30 mouse cellular contexts compared by ENCODE assay signal in the genomic region with DNA sequence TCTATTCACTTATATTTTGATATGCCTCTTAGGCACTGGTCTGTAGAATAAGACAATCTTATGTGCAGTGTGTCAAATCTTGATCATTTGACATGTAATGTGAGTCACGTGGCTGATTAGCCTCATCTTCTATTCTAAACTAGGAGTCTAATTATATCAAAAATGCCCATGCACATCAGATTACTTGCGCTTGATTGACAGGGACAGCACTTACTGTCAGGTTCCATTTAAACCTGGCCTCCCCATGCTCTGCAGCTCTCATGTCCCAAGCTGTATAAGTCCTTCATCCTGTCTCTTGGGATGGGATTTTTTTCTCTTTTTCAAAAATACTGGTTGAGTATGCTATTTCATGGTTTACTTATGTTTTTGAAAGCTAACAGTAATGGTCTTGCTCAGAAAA.
DNase-seq lines count a peak whose midpoint lies in the region; ATAC-seq and TF ChIP-seq lines count a peak whose summit lies in the region.
"Had no signal": no experiment of that assay in that cellular context is flagged by ENCODE, and none has a peak within 500 bp of the region (broad histone marks: within the 10 kb centered on the region; RNA-seq: fewer than 3 reads in every experiment).

No protein-coding gene starts in this region.

- H3K4me2 ChIP-seq in forebrain, embryonic 14.5 days (ENCODE audit: low read length), result no peak overlapping the region
- no peak overlapping the region for H3K4me2 ChIP-seq in forebrain, embryonic 12.5 days
- no peak overlapping the region for H3K4me2 ChIP-seq in midbrain, embryonic 13.5 days (replicated peaks)
- no peak overlapping the region for H3K4me2 ChIP-seq in midbrain, embryonic 11.5 days
- H3K4me2 ChIP-seq: embryonic facial prominence, embryonic 13.5 days; heart, embryonic 11.5 days; hindbrain, embryonic 13.5 days; intestine, embryonic 15.5 days had no signal

- peaks cover 11% of the 10 kb centered on the region for H3K4me1 ChIP-seq in forebrain, embryonic 14.5 days (ENCODE audit: control insufficient read depth, insufficient read depth, low read length)
- peaks cover 10% of the 10 kb centered on the region; the same call in 1 of the 2 replicates for H3K4me1 ChIP-seq in forebrain, embryonic 12.5 days
- peaks cover 10% of the 10 kb centered on the region for H3K4me1 ChIP-seq in midbrain, embryonic 13.5 days (replicated peaks)
- no peaks in the 10 kb centered on the region for H3K4me1 ChIP-seq in midbrain, embryonic 11.5 days (ENCODE audit: control insufficient read depth, insufficient read depth, low read length)
- H3K4me1 ChIP-seq: embryonic facial prominence, embryonic 10.5 days; embryonic facial prominence, embryonic 13.5 days; hindbrain, embryonic 10.5 days; intestine, embryonic 15.5 days had no signal

- no peak for TF ChIP-seq CTCF in brain, embryonic 14.5 days (IDR thresholded peaks at IDR 0.05; ENCODE audit: borderline replicate concordance, extremely low read depth, insufficient read depth, insufficient read length)

- peak; percentile 32 for DNase-seq in forebrain, embryonic 14.5 days (ENCODE audit: low spot score)
- no peak for DNase-seq in midbrain, embryonic 11.5 days (ENCODE audit: low spot score, missing footprints)
- DNase-seq in brain, embryonic 14.5 days (ENCODE audit: low read depth), result peak; percentile 64
- peak; percentile 44 for DNase-seq in retina, embryonic 14.5 days (ENCODE audit: low spot score)
- DNase-seq in T-cell, adult 2 months (ENCODE audit: low spot score), result no peak
- DNase-seq: adrenal gland, adult 2 months; adrenal gland, postnatal 14 days; B cell, adult 2 months; cerebellum, adult 11-12 months; cerebellum, adult 8-10 months; cerebellum, postnatal 10 days; cerebellum, postnatal 36 days; embryo, embryonic 11 days; gastrocnemius, adult 2 months; gastrocnemius, postnatal 14 days; heart, adult 11 months; heart, postnatal 36 days had no signal

- peak overlapping the region; percentile 35; the same call in 1 of the 2 replicates for H3K27ac ChIP-seq in forebrain, embryonic 14.5 days (ENCODE audit: low read depth, low read length)
- H3K27ac ChIP-seq in forebrain, embryonic 12.5 days, result no peak overlapping the region
- H3K27ac ChIP-seq in midbrain, embryonic 13.5 days, result no peak overlapping the region; the same call in 1 of the 2 replicates
- H3K27ac ChIP-seq in midbrain, embryonic 11.5 days (ENCODE audit: low read depth, low read length), result no peak overlapping the region
- H3K27ac ChIP-seq: embryonic facial prominence, embryonic 10.5 days; embryonic facial prominence, embryonic 13.5 days; gastrocnemius, adult 2 months; hindbrain, embryonic 10.5 days; hindbrain, embryonic 13.5 days; intestine, embryonic 15.5 days had no signal

- no peak for TF ChIP-seq POLR2A in brain, embryonic 14.5 days (IDR thresholded peaks at IDR 0.05; ENCODE audit: borderline replicate concordance, extremely low read depth, insufficient read depth, insufficient read length, poor library complexity, severe bottlenecking)

- WGBS in forebrain, embryonic 14.5 days, result 61% methylated on average over 2 of the region's 2 CpGs
- 66% methylated on average over 2 of the region's 2 CpGs for WGBS in forebrain, embryonic 12.5 days
- 64% methylated on average over 2 of the region's 2 CpGs for WGBS in midbrain, embryonic 13.5 days
- WGBS in midbrain, embryonic 11.5 days, result 92% methylated on average over 2 of the region's 2 CpGs

- ATAC-seq in forebrain, embryonic 14.5 days, result peak; percentile 52; the same call in 1 of the 2 replicates
- no peak; the same call in 1 of the 2 replicates for ATAC-seq in forebrain, embryonic 12.5 days (ENCODE audit: low FRiP score)
- ATAC-seq in midbrain, embryonic 13.5 days, result peak; percentile 65; the same call in 1 of the 2 replicates
- ATAC-seq in midbrain, embryonic 11.5 days (ENCODE audit: low FRiP score), result no peak
- ATAC-seq: hindbrain, embryonic 16.5 days; intestine, embryonic 15.5 days; Patski had no signal

- no peak overlapping the region for H3K4me3 ChIP-seq in forebrain, embryonic 14.5 days (ENCODE audit: low read depth, low read length)
- no peak overlapping the region for H3K4me3 ChIP-seq in forebrain, embryonic 12.5 days (replicated peaks)
- no peak overlapping the region for H3K4me3 ChIP-seq in midbrain, embryonic 13.5 days (replicated peaks)
- no peak overlapping the region for H3K4me3 ChIP-seq in midbrain, embryonic 11.5 days (ENCODE audit: low read depth, low read length)
- H3K4me3 ChIP-seq: embryonic facial prominence, embryonic 10.5 days; embryonic facial prominence, embryonic 13.5 days; erythroblast, embryonic 14.5 days; gastrocnemius, adult 2 months; hindbrain, embryonic 10.5 days; hindbrain, embryonic 13.5 days; intestine, embryonic 15.5 days had no signal

- H3K9me3 ChIP-seq in forebrain, embryonic 14.5 days (replicated peaks; ENCODE audit: control insufficient read depth, low read length), result 0 out of 2 replicates have a peak, but pooled peaks cover 6% of the 10 kb centered on the region
- H3K9me3 ChIP-seq in forebrain, embryonic 12.5 days, result no peaks in the 10 kb centered on the region
- H3K9me3 ChIP-seq in midbrain, embryonic 13.5 days, result no peaks in the 10 kb centered on the region
- H3K9me3 ChIP-seq in midbrain, embryonic 11.5 days (ENCODE audit: control insufficient read depth, low read length), result no peaks in the 10 kb centered on the region
- H3K9me3 ChIP-seq: embryonic facial prominence, embryonic 10.5 days; embryonic facial prominence, embryonic 13.5 days; hindbrain, embryonic 10.5 days; intestine, embryonic 15.5 days had no signal

- no peak overlapping the region for H3K9ac ChIP-seq in forebrain, embryonic 14.5 days (ENCODE audit: low read length)
- H3K9ac ChIP-seq in forebrain, embryonic 12.5 days, result no peak overlapping the region
- H3K9ac ChIP-seq in midbrain, embryonic 13.5 days (replicated peaks), result no peak overlapping the region
- H3K9ac ChIP-seq in midbrain, embryonic 11.5 days (ENCODE audit: low read length), result no peak overlapping the region
- H3K9ac ChIP-seq: embryonic facial prominence, embryonic 13.5 days; hindbrain, embryonic 13.5 days; intestine, embryonic 15.5 days had no signal

- no peaks in the 10 kb centered on the region for H3K27me3 ChIP-seq in forebrain, embryonic 14.5 days (replicated peaks; ENCODE audit: control insufficient read depth, insufficient read depth, low read length)
- H3K27me3 ChIP-seq in forebrain, embryonic 12.5 days, result no peaks in the 10 kb centered on the region
- H3K27me3 ChIP-seq in midbrain, embryonic 13.5 days, result no peaks in the 10 kb centered on the region
- H3K27me3 ChIP-seq in midbrain, embryonic 11.5 days (ENCODE audit: control insufficient read depth, insufficient read depth, low read length), result no peaks in the 10 kb centered on the region
- H3K27me3 ChIP-seq: CH12.LX; embryonic facial prominence, embryonic 13.5 days; hindbrain, embryonic 13.5 days; intestine, embryonic 15.5 days; Patski had no signal

- H3K36me3 ChIP-seq in forebrain, embryonic 14.5 days (ENCODE audit: control insufficient read depth, insufficient read depth, low read length), result no peaks in the 10 kb centered on the region
- no peaks in the 10 kb centered on the region for H3K36me3 ChIP-seq in forebrain, embryonic 12.5 days (replicated peaks)
- H3K36me3 ChIP-seq in midbrain, embryonic 13.5 days, result 0 out of 2 replicates have a peak, but pooled peaks cover 2% of the 10 kb centered on the region
- no peaks in the 10 kb centered on the region for H3K36me3 ChIP-seq in midbrain, embryonic 11.5 days (ENCODE audit: control insufficient read depth, insufficient read depth, low read length)
- H3K36me3 ChIP-seq: embryonic facial prominence, embryonic 10.5 days; embryonic facial prominence, embryonic 13.5 days; G1E; hindbrain, embryonic 10.5 days; hindbrain, embryonic 13.5 days; intestine, embryonic 15.5 days had no signal

Comparison
In these comparisons a context has a peak if more than half of its experiments do, and no peak if none do; other contexts are left out.
1. ATAC-seq: peak in forebrain, embryonic 14.5 days (single experiment) and midbrain, embryonic 13.5 days (single experiment); none in forebrain, embryonic 12.5 days (single experiment) and midbrain, embryonic 11.5 days (single experiment).
2. DNase-seq: peak in forebrain, embryonic 14.5 days (single experiment), brain, embryonic 14.5 days (single experiment) and retina, embryonic 14.5 days (single experiment); none in midbrain, embryonic 11.5 days (single experiment) and T-cell, adult 2 months (single experiment).